Mouse (Mus musculus) ES-Bruce4 (cell line): ENCODE measurements around the gene Ccsap. TPM values are rescaled to one million over a fixed set of nuclear protein-coding genes. Genes with fewer than 3 reads are reported as not detected.

Experiments used
- H3K27ac ChIP-seq: 2 replicates; pipeline ENCODE4 v1.5.1; 2012; ENCODE audit warnings: low read length, inconsistent platforms; ENCODE audit not compliant: insufficient read depth
- H3K27me3 ChIP-seq: 2 replicates; pipeline ENCODE4 v1.6.1; 2012; ENCODE audit warnings: mild to moderate bottlenecking, low read length, inconsistent platforms; ENCODE audit not compliant: control insufficient read depth, poor library complexity, insufficient read depth, severe bottlenecking
- H3K36me3 ChIP-seq: 2 replicates; pipeline ENCODE4 v1.6.1; 2012; ENCODE audit warnings: inconsistent platforms, mild to moderate bottlenecking, low read length, moderate library complexity; ENCODE audit not compliant: control insufficient read depth, poor library complexity, insufficient read depth, severe bottlenecking
- H3K4me1 ChIP-seq: one replicate; pipeline ENCODE4 v1.8.1; 2011; ENCODE audit warnings: low read length; ENCODE audit not compliant: control insufficient read depth, insufficient read depth
- H3K4me3 ChIP-seq: 2 replicates; pipeline ENCODE4 v1.5.1; 2011; ENCODE audit warnings: low read depth, mild to moderate bottlenecking, low read length
- H3K9ac ChIP-seq: 2 replicates; pipeline ENCODE4 v1.6.1; 2012; ENCODE audit warnings: low read depth, mild to moderate bottlenecking, inconsistent platforms; ENCODE audit not compliant: poor library complexity, severe bottlenecking
- H3K9me3 ChIP-seq: replicated peaks from 2 replicates; pipeline ENCODE4 v1.6.1; 2012; ENCODE audit warnings: mild to moderate bottlenecking, low read length, inconsistent platforms; ENCODE audit not compliant: control insufficient read depth, poor library complexity, insufficient read depth, severe bottlenecking
- CTCF ChIP-seq: IDR thresholded peaks from one replicate; pipeline ENCODE4 v1.8.1; 2011; ENCODE audit warnings: low read depth, low read length
- EP300 ChIP-seq: IDR thresholded peaks from 2 replicates; pipeline ENCODE4 v1.6.1; 2011; ENCODE audit warnings: low read depth, low read length; ENCODE audit not compliant: insufficient read depth
- POLR2A ChIP-seq: IDR thresholded peaks from one replicate; pipeline ENCODE4 v1.8.1; 2011; ENCODE audit warnings: low read length; ENCODE audit not compliant: insufficient read depth
- polyA plus RNA-seq: library from polyadenylated mRNA; stranded (reverse); fragments of >200 nt; gene quantifications from 2 replicates; pipeline ENCODE4 v1.2.4, GENCODE M21; 2011; ENCODE audit warnings: low read depth; ENCODE audit not compliant: missing spikeins, insufficient read depth, insufficient read length

The Ccsap gene
- polyA plus RNA-seq, 1 experiment: 6.6 TPM

DNA sequence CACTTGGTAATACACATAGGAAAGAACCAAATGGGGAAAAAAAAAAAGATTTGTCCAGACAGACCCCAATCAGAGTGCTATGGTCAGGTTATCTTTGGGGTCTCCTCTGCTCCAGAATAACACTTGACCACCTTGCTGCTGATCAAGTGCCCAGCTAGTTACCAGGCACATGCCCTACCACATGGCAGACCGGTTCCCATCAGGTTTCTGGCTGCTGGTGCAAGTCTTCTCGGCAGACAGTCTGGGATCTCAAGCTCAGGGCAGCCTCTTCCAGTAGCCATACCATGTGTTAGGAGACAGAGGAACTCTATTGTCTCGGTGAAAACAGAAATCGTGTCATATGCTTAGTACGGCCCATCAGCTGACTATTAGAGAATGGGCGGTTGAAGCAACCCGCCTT, 33.3 kb downstream of the Ccsap start:
- H3K27ac ChIP-seq: no peak overlapping the region
- H3K9ac ChIP-seq: no peak overlapping the region
- H3K4me1 ChIP-seq: no peaks in the 10 kb centered on the region
- H3K4me3 ChIP-seq: no peak overlapping the region
- H3K9me3 ChIP-seq: no peaks in the 10 kb centered on the region; the same call in 1 of the 2 replicates
- H3K27me3 ChIP-seq: no peaks in the 10 kb centered on the region
- peaks cover 17% of the 10 kb centered on the region for H3K36me3 ChIP-seq
- TF ChIP-seq EP300 (no peak), POLR2A (no peak)

DNA sequence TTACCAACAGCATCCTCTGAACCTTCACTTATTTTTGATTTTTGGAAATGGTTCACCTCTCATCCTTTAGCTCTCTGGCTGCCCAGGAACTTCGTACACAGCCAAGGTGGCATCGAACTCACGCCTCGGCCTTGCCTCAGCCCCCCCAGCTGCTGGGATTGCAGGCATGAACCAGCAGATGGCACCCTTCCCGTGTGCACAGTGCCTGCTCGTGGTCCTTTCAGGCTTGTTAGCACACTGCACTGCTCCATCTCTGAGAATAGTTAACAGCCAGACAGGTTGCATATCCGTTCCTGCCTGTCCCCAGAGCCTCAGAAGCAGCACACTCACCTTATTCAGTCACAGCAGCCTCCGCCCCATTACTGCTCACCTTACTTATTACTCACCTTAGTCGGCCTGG, 34.0 kb downstream of the Ccsap start:
- Histone ChIP-seq H3K36me3 (peaks cover 15% of the 10 kb centered on the region), H3K27me3 (no peaks in the 10 kb centered on the region)

DNA sequence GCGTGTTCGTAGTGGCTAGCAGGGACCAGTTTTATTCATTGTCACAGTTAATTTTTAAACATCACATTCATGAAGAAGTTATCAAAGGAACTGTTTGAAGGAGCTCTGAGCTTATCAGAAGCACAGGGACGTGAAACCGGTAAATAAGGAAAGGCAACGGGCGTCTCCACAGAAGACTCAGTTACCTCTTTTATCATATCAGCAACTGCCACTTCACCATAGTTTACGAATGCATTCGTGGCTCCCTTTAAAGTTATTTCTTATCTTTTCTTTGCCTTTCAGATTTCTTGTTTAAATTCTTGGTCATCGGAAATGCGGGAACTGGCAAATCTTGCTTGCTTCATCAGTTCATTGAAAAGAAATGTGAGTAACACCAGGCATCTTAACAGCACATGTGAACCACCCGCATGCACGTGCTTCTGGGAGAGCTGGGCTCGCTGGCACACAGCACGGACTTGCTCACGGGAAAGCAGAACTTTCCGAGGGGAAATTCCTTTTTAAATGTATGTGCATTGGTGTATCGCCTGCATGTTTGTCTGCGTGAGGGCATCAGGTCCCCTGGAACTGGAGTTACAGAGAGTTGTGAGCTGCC, 36.4 kb downstream of the Ccsap start:
- Histone ChIP-seq H3K9ac (no peak overlapping the region), H3K36me3 (peaks cover 2% of the 10 kb centered on the region), H3K27me3 (no peaks in the 10 kb centered on the region), H3K4me1 (no peaks in the 10 kb centered on the region), H3K9me3 (no peaks in the 10 kb centered on the region; the same call in 1 of the 2 replicates), H3K27ac (no peak overlapping the region), H3K4me3 (no peak overlapping the region)
- TF ChIP-seq EP300: no peak
- no peak for TF ChIP-seq POLR2A
- TF ChIP-seq CTCF: no peak

More for the DNA sequence above, 34.0 kb downstream of the Ccsap start:
- H3K4me1 ChIP-seq: no peaks in the 10 kb centered on the region
- 0 out of 2 replicates have a peak overlapping the region, but pooled peaks have one; percentile 18 for H3K4me3 ChIP-seq
- 0 out of 2 replicates have a peak overlapping the region, but pooled peaks have one; percentile 22 for H3K27ac ChIP-seq
- TF ChIP-seq CTCF (peak; percentile 97), EP300 (0 out of 2 replicates have a peak, but pooled peaks have one; percentile 27), POLR2A (no peak)
- no peaks in the 10 kb centered on the region; the same call in 1 of the 2 replicates for H3K9me3 ChIP-seq
- no peak overlapping the region for H3K9ac ChIP-seq

GRCm38 (mm10) chr8:123823111-123823510, 36.9 kb downstream of the Ccsap start:
- Histone ChIP-seq H3K4me1 (no peaks in the 10 kb centered on the region), H3K4me3 (no peak overlapping the region), H3K27ac (no peak overlapping the region), H3K27me3 (no peaks in the 10 kb centered on the region), H3K36me3 (peaks cover 2% of the 10 kb centered on the region; the same call in 1 of the 2 replicates), H3K9me3 (no peaks in the 10 kb centered on the region; the same call in 1 of the 2 replicates), H3K9ac (no peak overlapping the region)
- no peak for TF ChIP-seq POLR2A
- peak; percentile 39 for TF ChIP-seq CTCF

DNA sequence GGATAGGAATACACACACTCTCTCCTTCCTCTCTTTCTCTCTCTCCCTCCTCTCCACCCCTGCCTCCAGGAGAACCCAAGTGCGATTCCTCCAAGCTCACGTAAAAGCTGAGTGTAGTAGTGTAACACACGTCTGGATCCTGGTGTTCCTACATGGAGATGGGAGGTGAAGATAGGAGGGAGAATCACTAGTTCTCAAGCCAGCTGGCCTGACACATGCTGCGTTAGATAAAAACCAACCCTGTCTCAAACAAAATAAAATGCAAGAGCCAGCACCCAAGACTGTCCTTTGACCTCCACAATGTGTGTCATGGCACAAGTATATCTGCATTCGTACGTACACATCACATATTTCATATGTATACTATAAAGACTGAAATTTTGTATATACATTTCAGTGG, 39.2 kb downstream of the Ccsap start:
- Histone ChIP-seq H3K27me3 (no peaks in the 10 kb centered on the region), H3K9me3 (no peaks in the 10 kb centered on the region; the same call in 1 of the 2 replicates), H3K36me3 (no peaks in the 10 kb centered on the region), H3K4me1 (no peaks in the 10 kb centered on the region), H3K4me3 (no peak overlapping the region), H3K9ac (no peak overlapping the region), H3K27ac (no peak overlapping the region)
- TF ChIP-seq POLR2A (no peak), CTCF (no peak), EP300 (no peak)

DNA sequence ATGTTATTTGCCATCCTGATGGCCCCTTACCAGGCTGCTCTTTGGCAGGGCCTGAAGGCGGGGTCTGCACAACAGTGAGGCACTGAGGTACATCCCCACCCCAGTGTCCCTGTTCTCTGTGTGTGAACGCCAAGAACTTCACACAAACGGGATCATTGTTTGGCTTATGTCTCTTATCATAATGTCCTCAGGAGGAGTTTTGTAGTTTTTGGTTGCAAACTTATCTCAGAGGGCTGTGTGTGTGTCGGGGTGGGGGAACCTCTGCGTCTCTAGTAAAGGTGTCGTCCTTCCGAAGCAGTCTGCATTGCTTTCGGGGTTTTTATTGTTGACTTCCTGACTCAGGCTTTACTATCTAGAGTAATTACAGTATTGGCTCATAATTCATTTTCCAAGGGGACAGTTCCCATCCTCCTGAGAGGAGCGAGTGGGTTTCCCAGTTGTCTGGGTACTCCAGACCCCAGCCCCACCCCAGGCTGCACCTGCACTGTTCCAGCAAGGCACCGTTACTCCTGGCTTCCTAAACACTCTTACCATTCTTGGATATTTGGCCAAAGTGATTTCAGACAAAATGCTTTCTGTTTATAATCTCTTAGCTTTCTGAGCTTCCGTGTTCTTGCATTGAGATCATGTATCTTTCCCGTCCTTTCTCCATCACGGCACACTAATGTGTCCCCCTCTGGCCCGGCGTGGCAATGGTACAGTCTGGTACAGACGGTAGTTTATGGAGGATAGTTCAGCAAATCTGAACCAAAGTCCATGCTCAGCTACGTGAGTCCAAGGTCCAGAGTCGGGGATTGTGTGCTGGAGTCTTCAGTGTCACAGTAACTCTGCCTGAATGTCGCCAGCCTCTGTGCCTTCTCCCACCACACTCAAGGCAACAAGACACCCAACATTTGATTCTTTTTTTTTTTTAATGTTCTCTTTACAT, 40.1 kb downstream of the Ccsap start:
- Histone ChIP-seq H3K27me3 (no peaks in the 10 kb centered on the region), H3K27ac (no peak overlapping the region), H3K9ac (no peak overlapping the region), H3K4me1 (no peaks in the 10 kb centered on the region), H3K36me3 (no peaks in the 10 kb centered on the region), H3K4me3 (no peak overlapping the region), H3K9me3 (no peaks in the 10 kb centered on the region; the same call in 1 of the 2 replicates)
- TF ChIP-seq CTCF: no peak
- no peak for TF ChIP-seq POLR2A
- no peak for TF ChIP-seq EP300
